Mouse (Mus musculus): ENCODE measurements around the gene Fut11.

DNA sequence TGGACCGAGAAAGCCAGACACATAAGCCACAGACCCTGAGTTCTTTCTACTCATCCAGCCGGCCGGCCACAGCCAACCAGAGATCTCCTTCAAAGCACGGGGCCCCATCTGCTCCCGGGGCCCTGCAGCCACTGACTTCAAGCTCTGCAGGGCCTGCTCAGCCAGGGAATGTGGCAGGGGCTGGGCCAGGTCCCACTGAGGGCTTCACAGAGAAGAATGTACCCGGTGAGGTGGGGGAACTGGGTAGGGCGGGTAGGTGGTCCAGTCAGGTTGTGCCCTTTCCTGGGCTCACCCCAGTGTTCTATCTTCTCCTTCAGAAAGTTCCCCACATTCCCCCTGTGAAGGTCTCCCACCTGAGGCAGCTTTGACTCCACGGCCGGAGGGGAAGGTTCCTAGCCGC, 23.7 kb downstream of the Fut11 start:
- TF ChIP-seq CTCF (IDR thresholded peaks at IDR 0.05; ENCODE audit: low read depth) (no peak), EP300 (optimal IDR thresholded peaks at IDR 0.05) (no peak)

All from stomach, postnatal 0 days (tissue).